Comparison of ENCODE assay signal across 8 mouse cellular contexts in genomic region chr9:117252411-117252861, GRCm38 (mm10).
A peak's percentile ranks its signal among the peaks of the same experiment; 100 is the strongest.
DNase-seq lines count a peak whose midpoint lies in the region; ATAC-seq and TF ChIP-seq lines count a peak whose summit lies in the region.

No protein-coding gene starts in this region.

- no peak for TF ChIP-seq CTCF in liver, embryonic 14.5 days (IDR thresholded peaks at IDR 0.05; ENCODE audit: low read depth)
- no peak for TF ChIP-seq CTCF in thymus, adult 2 months (IDR thresholded peaks at IDR 0.05; ENCODE audit: borderline replicate concordance, control insufficient read depth, extremely low read depth, insufficient read depth, low read length, poor library complexity)

- peak; percentile 3 to 6 for DNase-seq in cerebellum, adult 18-20 months
- DNase-seq in cerebellum, adult 9-11 months, result no peak
- DNase-seq in embryo, embryonic 9.5 days (ENCODE audit: extremely low spot score), result peak; percentile 63
- peak; percentile 98 for DNase-seq in heart, adult 11 months
- DNase-seq in liver, embryonic 14.5 days (ENCODE audit: low read depth in 3 of 3, low spot score in 3 of 3), result no peak
- DNase-seq in neural tube, embryonic 11.5 days (ENCODE audit: low spot score), result peak; percentile 42
- no peak for DNase-seq in thymus, adult 2 months

- peak overlapping the region; percentile 55 for H3K4me2 ChIP-seq in intestine, embryonic 16.5 days (ENCODE audit: low read depth, low read length)
- peak overlapping the region; percentile 53 for H3K4me2 ChIP-seq in liver, embryonic 14.5 days (ENCODE audit: low read depth)
- peak overlapping the region; percentile 82 for H3K4me2 ChIP-seq in neural tube, embryonic 11.5 days (ENCODE audit: low read depth)

- H3K4me1 ChIP-seq in intestine, embryonic 16.5 days (ENCODE audit: control insufficient read depth, insufficient read depth, low read length), result peaks cover 7% of the 10 kb centered on the region
- H3K4me1 ChIP-seq in liver, embryonic 14.5 days (replicated peaks; ENCODE audit: control insufficient read depth in 2 of 2, insufficient read depth in 2 of 2, low read length in 1 of 2), result 0 out of 4 replicates have a peak, but pooled peaks cover 0 to 3% of the 10 kb centered on the region in 2 experiments
- peaks cover 6% of the 10 kb centered on the region; the same call in 1 of the 2 replicates for H3K4me1 ChIP-seq in neural tube, embryonic 11.5 days (ENCODE audit: control insufficient read depth, insufficient read depth, low read length)
- no peaks in the 10 kb centered on the region for H3K4me1 ChIP-seq in thymus, adult 2 months (replicated peaks; ENCODE audit: control insufficient read depth, insufficient read depth, low read length)

- peak overlapping the region; percentile 60 for H3K9ac ChIP-seq in intestine, embryonic 16.5 days (ENCODE audit: low read depth, low read length)
- no peak overlapping the region; the same call in 1 of the 2 replicates for H3K9ac ChIP-seq in liver, embryonic 14.5 days (replicated peaks)
- peak overlapping the region; percentile 75 for H3K9ac ChIP-seq in neural tube, embryonic 11.5 days (ENCODE audit: low read length)

- H3K27me3 ChIP-seq in intestine, embryonic 16.5 days (replicated peaks; ENCODE audit: control insufficient read depth, insufficient read depth, low read length), result no peaks in the 10 kb centered on the region
- no peaks in the 10 kb centered on the region for H3K27me3 ChIP-seq in liver, embryonic 14.5 days (ENCODE audit: control insufficient read depth, insufficient read depth, low read length)
- no peaks in the 10 kb centered on the region for H3K27me3 ChIP-seq in neural tube, embryonic 11.5 days (ENCODE audit: control insufficient read depth, insufficient read depth, low read length)
- H3K27me3 ChIP-seq in thymus, adult 2 months (ENCODE audit: control insufficient read depth, insufficient read depth, low read length), result no peaks in the 10 kb centered on the region; the same call in 1 of the 2 replicates

- WGBS in intestine, embryonic 16.5 days, result 1% methylated on average over 10 of the region's 10 CpGs
- WGBS in liver, embryonic 14.5 days (ENCODE audit: insufficient replicate concordance), result 3% methylated on average over 10 of the region's 10 CpGs
- 0% methylated on average over 10 of the region's 10 CpGs for WGBS in neural tube, embryonic 11.5 days
- 3% methylated on average over 10 of the region's 10 CpGs for WGBS in thymus, adult 2 months

- TF ChIP-seq POLR2A in thymus, adult 2 months (IDR thresholded peaks at IDR 0.05; ENCODE audit: control insufficient read depth, extremely low read depth, insufficient read depth, low read length, poor library complexity), result no peak

- no peak for TF ChIP-seq EP300 in liver, embryonic 14.5 days (IDR thresholded peaks at IDR 0.05; ENCODE audit: low read depth)

- H3K36me3 ChIP-seq in intestine, embryonic 16.5 days (ENCODE audit: control insufficient read depth, insufficient read depth, low read length), result no peaks in the 10 kb centered on the region
- H3K36me3 ChIP-seq in liver, embryonic 14.5 days (replicated peaks; ENCODE audit: control insufficient read depth, insufficient read depth, low read depth), result no peaks in the 10 kb centered on the region
- H3K36me3 ChIP-seq in neural tube, embryonic 11.5 days (ENCODE audit: control insufficient read depth, insufficient read depth, low read length), result no peaks in the 10 kb centered on the region
- H3K36me3 ChIP-seq in thymus, adult 2 months (ENCODE audit: control insufficient read depth, insufficient read depth, low read length), result no peaks in the 10 kb centered on the region

- H3K4me3 ChIP-seq in intestine, embryonic 16.5 days (ENCODE audit: low read length), result peak overlapping the region; percentile 66
- peak overlapping the region; percentile 1 to 43; a peak in 3 of 4 replicates for H3K4me3 ChIP-seq in liver, embryonic 14.5 days (ENCODE audit: insufficient read depth in 1 of 2, low read depth in 2 of 2, low read length in 2 of 2)
- H3K4me3 ChIP-seq in neural tube, embryonic 11.5 days (ENCODE audit: low read depth, low read length), result peak overlapping the region; percentile 56
- no peak overlapping the region for H3K4me3 ChIP-seq in thymus, adult 2 months (ENCODE audit: control insufficient read depth, insufficient read depth, low read length)

- no peaks in the 10 kb centered on the region for H3K9me3 ChIP-seq in intestine, embryonic 16.5 days (ENCODE audit: control insufficient read depth, low read length)
- no peaks in the 10 kb centered on the region for H3K9me3 ChIP-seq in liver, embryonic 14.5 days (ENCODE audit: control insufficient read depth, low read length)
- no peaks in the 10 kb centered on the region for H3K9me3 ChIP-seq in neural tube, embryonic 11.5 days (ENCODE audit: control insufficient read depth, low read length)

- peak; percentile 86 for ATAC-seq in intestine, embryonic 16.5 days
- ATAC-seq in liver, embryonic 14.5 days (ENCODE audit: insufficient read depth), result no peak
- ATAC-seq in neural tube, embryonic 11.5 days (ENCODE audit: insufficient read depth, low FRiP score, low TSS enrichment), result peak; percentile 79

- peak overlapping the region; percentile 53 for H3K27ac ChIP-seq in intestine, embryonic 16.5 days (ENCODE audit: low read length)
- no peak overlapping the region for H3K27ac ChIP-seq in liver, embryonic 14.5 days
- H3K27ac ChIP-seq in neural tube, embryonic 11.5 days (ENCODE audit: low read depth, low read length), result no peak overlapping the region
- H3K27ac ChIP-seq in thymus, adult 2 months (ENCODE audit: control insufficient read depth, insufficient read depth, low read length), result no peak overlapping the region

Comparison
In these comparisons a context has a peak if more than half of its experiments do, and no peak if none do; other contexts are left out.
1. DNase-seq: peak in cerebellum, adult 18-20 months (2 of 2), embryo, embryonic 9.5 days (single experiment), heart, adult 11 months (single experiment) and neural tube, embryonic 11.5 days (single experiment); none in cerebellum, adult 9-11 months (single experiment), liver, embryonic 14.5 days (0 of 3) and thymus, adult 2 months (single experiment).
2. Peak in every context shown above with its lines, with median percentiles within 50 percentile points of each other: H3K4me2 ChIP-seq.